Mouse (Mus musculus) gastrocnemius, adult 2 months (tissue): Measurements from ENCODE around the gene Rbm20. TPM values are rescaled to one million over a fixed set of nuclear protein-coding genes. Genes with fewer than 3 reads are reported as not detected.

Source experiments
- DNase-seq: peaks from one replicate; pipeline ENCODE4 v3.0.0; 2022
- H3K27ac ChIP-seq: fragments of 200-600 bp; 2 replicates; pipeline ENCODE4 v1.8.1; 2022; ENCODE audit warnings: mild to moderate bottlenecking
- H3K4me3 ChIP-seq: fragments of 200-600 bp; 2 replicates; pipeline ENCODE4 v1.8.1; 2022; ENCODE audit warnings: mild to moderate bottlenecking, moderate library complexity
- CTCF ChIP-seq: fragments of 200-600 bp; IDR thresholded peaks from 2 replicates; pipeline ENCODE4 v1.8.1; 2022; ENCODE audit warnings: antibody characterized with exemption, mild to moderate bottlenecking, moderate library complexity
- intact Hi-C: fragments of 180-260 bp; cut with DNase I; formaldehyde crosslinking; loops from one replicate; pipeline ENCODE4 v1.15.1; 2025
- total RNA-seq, 2 experiments: library from RNA; stranded (reverse); gene quantifications; 2 replicates each; pipeline ENCODE4 v1.2.3; 2021

Rbm20 gene
- total RNA-seq, 2 experiments from 2014 or later: 72.6 to 73.2 TPM

DNA sequence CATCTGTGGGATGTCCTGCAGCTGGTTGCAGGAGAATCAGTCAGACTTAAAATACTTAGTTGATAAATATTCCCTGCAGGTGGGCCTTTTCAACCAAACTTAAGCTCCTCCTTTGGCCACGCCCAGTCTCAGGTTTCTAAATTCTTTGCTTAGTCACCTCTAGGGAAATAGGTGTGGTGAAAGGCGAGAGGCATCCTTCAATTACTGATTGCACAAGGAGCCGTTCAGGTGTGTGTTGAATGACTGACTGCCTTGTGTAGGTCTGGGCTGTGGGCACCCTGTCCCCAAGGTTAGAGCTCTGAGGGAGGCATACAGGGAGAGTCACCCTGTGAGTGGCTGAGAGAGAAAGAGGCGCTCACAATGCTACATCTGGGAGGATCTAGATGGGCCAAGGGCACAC is 50.2 kb downstream of the Rbm20 start:
- intact Hi-C loops: loop anchor here (2.0 kb wide), 2 partner anchors 50 to 78 kb away; partner anchors contain the start of gene Rbm20
- no peak for TF ChIP-seq CTCF
- Histone ChIP-seq H3K27ac (peak overlapping the region; percentile 95), H3K4me3 (peak overlapping the region; percentile 50)
- DNase-seq: no peak

DNA sequence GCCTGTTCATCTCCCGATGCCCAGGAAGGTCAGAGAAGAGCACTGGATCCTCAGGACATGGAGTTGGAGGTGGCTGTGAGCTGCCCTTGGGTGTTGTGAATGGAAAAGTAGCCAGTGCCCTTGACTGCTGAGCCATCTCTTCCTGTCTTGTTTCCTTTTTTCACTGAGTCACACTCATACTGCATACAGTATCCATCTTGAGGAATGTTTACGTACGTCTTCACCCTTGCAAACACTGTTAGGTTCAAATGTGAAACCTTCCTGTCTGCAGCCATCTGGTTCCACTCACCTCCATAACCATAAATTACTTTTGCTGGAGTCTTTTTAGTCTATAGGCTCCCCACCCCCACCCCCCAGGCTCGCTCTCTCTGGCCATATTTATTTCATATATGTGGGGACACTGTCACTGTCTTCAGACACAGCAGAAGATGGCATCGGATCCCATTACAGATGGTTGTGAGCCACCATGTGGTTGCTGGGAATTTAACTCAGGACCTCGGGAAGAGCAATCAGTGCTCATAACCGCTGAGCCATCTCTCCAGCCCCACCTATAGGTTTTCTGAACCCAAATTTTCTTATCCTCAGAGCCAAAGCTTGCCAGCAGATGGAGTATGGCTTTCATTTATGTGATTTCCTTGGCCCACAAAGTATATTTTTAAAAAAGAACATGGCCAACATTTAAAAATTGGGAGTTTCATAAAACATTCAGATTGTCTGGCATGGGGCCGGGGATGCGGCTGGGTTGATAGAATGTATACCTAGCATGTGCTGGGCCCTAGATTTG is 51.0 kb downstream of the Rbm20 start:
- no peak for TF ChIP-seq CTCF
- intact Hi-C loops: loop anchor here (2.0 kb wide), 2 partner anchors 51 to 79 kb away; partner anchors contain the start of gene Rbm20
- Histone ChIP-seq H3K27ac (peak overlapping the region; percentile 95), H3K4me3 (peak overlapping the region; percentile 50)
- DNase-seq: no peak

DNA sequence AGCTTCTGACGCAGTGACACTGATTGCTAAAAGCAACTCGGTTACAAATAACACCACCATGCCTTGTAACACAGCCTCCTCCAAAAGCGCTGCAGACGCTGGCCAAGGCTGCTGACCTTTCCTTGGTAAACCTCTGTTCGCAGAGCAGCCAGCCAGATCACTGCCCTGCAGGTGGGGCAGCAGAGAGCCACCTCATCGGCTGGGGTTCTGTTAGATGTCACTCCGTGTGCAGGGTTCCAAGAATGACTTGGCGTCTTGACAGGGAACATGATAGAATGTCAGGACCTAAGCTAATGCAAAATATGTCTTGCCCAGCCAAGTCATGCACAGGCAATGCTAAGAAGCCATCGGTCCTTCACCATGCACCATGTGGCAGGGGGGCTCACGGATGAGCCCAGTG is 52.8 kb downstream of the Rbm20 start:
- TF ChIP-seq CTCF: peak; percentile 50
- H3K4me3 ChIP-seq: no peak overlapping the region
- intact Hi-C loops: loop anchor here (2.0 kb wide), 1 partner anchor 21 kb away; no protein-coding TSS in a partner anchor
- H3K27ac ChIP-seq: peak overlapping the region; percentile 95
- peak; percentile 93 for DNase-seq

DNA sequence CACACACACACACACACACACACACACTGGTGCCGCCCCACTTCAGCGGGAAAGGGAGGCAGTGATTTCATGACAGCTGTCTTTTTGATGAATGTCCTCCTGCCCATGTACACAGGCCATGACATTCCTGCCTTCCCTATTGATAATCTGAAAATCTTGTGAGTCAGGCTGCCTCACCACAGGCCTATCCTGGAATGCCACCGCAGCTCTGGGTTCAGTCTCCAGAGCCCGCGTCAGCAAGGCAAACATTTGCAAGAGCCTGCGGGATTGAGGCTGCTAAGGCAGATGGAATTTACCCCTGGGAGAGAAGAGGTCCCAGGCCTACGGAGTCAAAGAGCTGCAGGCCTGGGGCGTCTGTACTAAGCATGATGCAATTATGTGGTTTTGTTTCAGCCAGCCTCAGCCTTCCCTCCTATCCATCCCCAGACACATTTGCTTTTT is 54.7 kb downstream of the Rbm20 start:
- TF ChIP-seq CTCF: no peak
- intact Hi-C loops: loop anchor here (2.0 kb wide), 1 partner anchor 19 kb away; no protein-coding TSS in a partner anchor
- peak overlapping the region; percentile 95 for H3K27ac ChIP-seq
- no peak overlapping the region for H3K4me3 ChIP-seq
- no peak for DNase-seq

DNA sequence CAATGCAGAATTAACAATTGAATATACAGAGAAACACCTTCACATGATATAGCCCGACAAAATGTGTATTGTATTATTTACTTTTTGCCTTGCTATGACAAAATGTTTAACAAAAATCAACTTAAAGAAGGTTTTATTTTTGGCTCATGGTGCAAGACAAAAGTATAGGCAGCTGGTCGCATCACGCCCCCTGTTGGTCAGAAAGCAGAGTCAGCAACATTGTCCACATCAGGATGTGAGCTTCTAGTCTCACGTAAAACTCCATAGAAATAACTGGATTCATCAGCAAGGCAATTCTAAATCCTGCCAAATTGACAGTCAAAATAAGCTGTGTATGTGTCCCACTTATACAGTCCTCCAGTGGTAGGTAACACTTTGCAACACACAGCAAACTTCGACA is 57.7 kb downstream of the Rbm20 start:
- intact Hi-C loops: no loop called here
- H3K27ac ChIP-seq: no peak overlapping the region
- TF ChIP-seq CTCF: peak; percentile 45
- H3K4me3 ChIP-seq: no peak overlapping the region
- no peak for DNase-seq

DNA sequence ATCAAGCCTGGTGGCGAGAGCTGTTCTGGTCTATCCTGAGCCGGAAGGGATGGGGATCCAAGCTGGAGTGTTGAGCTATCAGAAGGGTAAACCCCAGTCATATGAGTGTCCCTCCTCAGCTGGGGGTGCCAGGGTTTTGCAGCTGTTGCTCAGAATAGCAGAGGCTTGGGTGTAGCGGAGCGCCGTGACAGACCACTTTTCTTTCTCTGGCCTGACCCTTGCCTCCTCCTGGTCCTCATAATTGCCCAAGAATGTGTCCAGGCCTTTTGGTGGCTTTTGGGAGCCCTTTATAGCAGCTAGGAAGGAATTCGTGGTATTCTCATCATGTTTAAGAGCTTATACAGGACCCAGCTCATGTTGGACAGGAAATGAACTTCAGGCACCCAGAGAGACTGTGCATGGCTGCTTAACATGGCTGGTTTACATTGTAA is 61.6 kb downstream of the Rbm20 start:
- DNase-seq: peak; percentile 73
- intact Hi-C loops: no loop called here
- Histone ChIP-seq H3K27ac (peak overlapping the region; percentile 87), H3K4me3 (peak overlapping the region; percentile 44)
- TF ChIP-seq CTCF: no peak

DNA sequence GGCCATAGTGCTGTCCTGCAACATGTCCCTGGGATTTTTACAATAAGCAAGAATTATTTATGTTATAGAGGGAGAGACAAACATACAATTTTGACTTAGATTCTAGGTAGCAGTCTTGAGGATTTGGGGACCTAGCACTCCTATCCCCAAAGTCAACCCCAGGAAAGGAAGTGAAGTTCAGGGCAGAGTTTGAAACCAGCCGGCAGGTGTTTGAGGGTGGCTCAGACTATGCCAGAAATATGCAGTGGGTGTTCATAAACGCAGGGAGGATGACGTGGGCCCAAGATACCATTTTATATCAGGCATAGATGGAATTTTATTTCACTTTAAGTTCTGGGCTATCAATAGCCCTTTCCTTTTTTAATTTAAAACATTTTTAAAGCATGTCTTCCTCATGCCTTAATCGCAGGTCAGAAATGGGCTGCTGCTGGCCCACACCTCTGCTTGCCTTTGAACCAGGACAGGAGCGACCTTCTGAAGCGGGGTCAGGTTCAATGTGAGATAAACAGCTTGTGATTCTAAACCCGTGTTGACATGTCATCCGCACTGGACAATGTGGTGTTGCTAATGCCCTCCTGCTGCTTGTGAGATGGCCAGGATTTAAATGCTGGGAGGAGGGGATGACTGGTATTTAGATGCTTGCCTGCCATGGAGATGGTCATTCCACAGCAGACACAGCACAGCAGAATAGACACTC is 62.6 kb downstream of the Rbm20 start:
- H3K27ac ChIP-seq: peak overlapping the region; percentile 87
- H3K4me3 ChIP-seq: no peak overlapping the region
- DNase-seq: no peak
- no peak for TF ChIP-seq CTCF
- intact Hi-C loops: no loop called here

DNA sequence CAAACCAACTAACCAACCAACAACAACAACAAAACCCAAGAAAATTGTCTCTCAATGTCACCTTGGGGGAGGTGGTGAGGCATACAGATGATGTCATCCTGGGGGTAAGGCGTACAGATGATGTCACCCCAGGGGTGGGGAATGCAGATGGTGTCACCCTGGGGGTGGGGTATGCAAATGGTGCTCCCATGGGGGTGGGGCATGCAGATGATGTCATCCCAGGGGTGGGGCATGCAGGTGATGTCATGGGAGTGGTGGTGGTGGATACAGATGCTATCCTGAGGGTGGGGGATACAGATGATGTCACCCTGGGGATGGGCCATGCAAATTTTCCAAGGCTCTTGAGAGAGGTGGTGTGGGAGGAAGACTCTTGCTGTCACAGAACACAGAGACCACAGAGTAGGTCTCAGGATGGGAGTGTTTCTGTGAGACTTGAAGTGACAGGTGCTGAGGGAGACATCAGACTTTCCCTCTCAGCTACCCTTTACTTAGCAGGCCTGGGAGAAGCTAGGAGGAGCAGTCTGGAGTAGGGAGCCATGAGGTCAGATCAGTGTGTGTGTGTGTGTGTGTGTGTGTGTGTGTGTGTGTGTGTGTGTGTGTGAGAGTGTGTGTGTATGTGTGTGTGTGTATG is 63.8 kb downstream of the Rbm20 start:
- Histone ChIP-seq H3K4me3 (no peak overlapping the region), H3K27ac (peak overlapping the region; percentile 87)
- intact Hi-C loops: no loop called here
- TF ChIP-seq CTCF: no peak
- DNase-seq: no peak

DNA sequence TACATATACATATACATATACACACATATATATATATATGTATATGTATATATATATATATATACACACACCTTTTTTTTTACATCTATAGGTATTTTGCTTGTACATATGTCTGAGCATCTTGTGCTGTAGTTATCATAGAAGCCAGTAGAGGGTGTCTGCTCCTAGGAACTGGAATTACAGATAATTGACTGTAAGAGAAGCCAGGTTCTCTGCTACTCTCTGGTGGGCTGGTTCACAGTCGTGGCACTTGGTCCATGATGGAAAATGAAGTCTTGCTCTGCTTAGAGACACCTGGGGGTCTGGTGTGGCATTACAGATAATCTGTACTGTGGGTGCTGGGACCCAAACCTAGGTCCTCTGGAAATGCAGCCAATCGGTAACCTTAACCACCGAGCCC is 64.8 kb downstream of the Rbm20 start:
- H3K27ac ChIP-seq: peak overlapping the region; percentile 2; the same call in 1 of the 2 replicates
- DNase-seq: no peak
- intact Hi-C loops: no loop called here
- no peak overlapping the region for H3K4me3 ChIP-seq
- TF ChIP-seq CTCF: peak; percentile 54

DNA sequence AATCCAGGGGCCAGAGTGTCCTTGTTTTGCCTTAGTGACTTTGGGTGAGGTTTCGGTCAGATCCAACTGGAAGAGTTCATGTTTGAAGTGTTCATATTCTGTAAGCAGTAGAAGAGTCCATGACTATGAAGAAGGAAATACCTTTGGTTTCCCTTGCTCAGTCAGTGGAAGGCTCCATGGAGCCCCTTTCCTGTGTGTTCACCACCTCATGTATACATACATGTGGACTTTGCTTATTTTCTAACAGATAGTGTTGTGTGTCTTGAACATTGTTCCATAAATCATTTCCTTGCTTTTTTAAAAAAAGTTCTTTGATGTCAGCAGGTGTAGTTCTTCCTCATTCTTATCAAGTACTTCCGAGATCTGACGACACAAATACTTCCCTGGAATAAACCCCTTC is 68.2 kb downstream of the Rbm20 start:
- intact Hi-C loops: no loop called here
- H3K4me3 ChIP-seq: no peak overlapping the region
- H3K27ac ChIP-seq: peak overlapping the region; percentile 48
- no peak for DNase-seq
- no peak for TF ChIP-seq CTCF

DNA sequence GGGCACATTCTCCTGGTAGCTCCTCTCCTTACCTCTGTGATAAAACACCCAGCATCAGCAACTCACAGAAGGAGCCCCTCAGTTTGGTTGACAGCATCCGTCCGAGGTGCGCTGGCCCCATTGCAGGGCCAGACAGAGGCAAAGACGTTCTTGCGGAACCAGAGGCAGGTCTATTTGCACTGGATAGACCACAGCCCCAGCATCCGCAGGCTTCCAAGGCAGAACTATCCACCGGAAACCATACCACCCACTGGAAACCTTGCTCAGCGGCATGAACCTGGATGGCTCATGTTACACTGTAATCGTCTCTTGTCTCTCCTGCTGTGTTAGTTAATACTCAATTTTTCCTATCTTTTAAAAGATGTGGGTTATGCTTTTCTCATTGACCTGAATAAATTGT is 69.0 kb downstream of the Rbm20 start:
- H3K4me3 ChIP-seq: no peak overlapping the region
- DNase-seq: no peak
- intact Hi-C loops: no loop called here
- no peak for TF ChIP-seq CTCF
- H3K27ac ChIP-seq: peak overlapping the region; percentile 48

DNA sequence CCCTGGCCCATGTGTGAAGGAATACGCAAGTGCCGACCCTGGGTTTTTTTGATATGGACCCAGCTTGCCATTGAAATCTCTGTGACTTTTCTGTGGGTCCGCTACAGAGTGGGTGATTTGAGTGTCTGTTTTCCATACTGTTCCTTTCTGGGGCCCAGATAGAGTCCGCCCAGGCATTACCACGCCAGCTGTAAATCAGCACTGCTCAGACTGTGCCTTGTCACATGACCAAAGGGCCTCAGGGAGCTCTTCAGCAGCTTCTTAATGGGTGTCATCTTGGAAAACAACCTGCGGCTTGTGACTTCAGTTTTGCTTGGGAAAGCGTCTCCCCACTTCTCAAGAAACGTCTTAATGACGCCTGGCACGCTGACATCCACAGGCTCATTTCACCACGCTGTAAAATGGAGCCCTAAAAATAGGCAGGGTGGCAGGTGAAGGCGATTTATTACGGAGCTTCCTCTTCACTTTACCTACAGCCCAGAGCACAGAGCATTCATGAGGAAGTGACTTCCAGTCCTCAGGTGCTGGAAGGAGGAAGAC is 71.2 kb downstream of the Rbm20 start:
- Histone ChIP-seq H3K4me3 (peak overlapping the region; percentile 21; the same call in 1 of the 2 replicates), H3K27ac (peak overlapping the region; percentile 93)
- intact Hi-C loops: no loop called here
- DNase-seq: peak; percentile 81
- no peak for TF ChIP-seq CTCF

DNA sequence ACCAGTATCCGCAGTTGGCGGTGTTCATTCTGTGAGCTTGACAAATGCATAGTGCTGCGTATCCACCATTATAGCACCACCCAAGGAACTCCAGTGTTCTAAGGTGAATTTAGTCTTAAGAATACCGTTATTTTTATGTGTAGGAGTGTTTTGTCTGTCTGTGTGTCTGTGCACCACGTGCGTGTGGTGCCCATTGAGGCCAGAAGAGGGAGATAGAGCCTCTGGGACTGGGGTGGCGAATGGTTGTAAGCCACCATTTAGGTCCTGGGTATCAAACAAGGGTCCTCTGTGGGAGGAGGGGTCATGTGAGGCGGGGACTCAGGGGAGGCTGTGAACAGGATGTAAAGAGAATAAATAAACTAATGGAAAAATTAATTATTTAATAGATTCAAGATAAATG is 72.2 kb downstream of the Rbm20 start:
- TF ChIP-seq CTCF: peak; percentile 29
- intact Hi-C loops: no loop called here
- H3K4me3 ChIP-seq: no peak overlapping the region
- DNase-seq: no peak
- H3K27ac ChIP-seq: peak overlapping the region; percentile 93
